Mouse (Mus musculus) A20 (cell line): Measurements from ENCODE around the gene Hist1h2ad.
"Not testable (repeated sequence)": the region's sequence is repeated elsewhere in the genome, so short reads cannot be mapped to it uniquely, and the experiment has no call there.

Experiments
- DNase-seq: peaks from one replicate; pipeline ENCODE4 v3.0.0-alpha.2; 2011; ENCODE audit warnings: low read depth, low spot score

The Hist1h2ad gene

GRCm38 (mm10) chr13:23573898-23574524 lies at the start of gene Hist1h2ad, which contains the start of gene Hist1h2bf:
Hist1h2ad (plus strand) TSS chr13:23574381.
Hist1h2bf (minus strand) TSS chr13:23574196.
- not testable (repeated sequence) for DNase-seq

GRCm38 (mm10) chr13:23524654-23525053 lies 49.5 kb upstream of the Hist1h2ad start:
- DNase-seq, result peak; percentile 88

- peak; percentile 88 for DNase-seq
Measured at GRCm38 (mm10) chr13:23525901-23526300, 48.3 kb upstream of the Hist1h2ad start.

GRCm38 (mm10) chr13:23526312-23526711 lies 47.9 kb upstream of the Hist1h2ad start:
- DNase-seq, result peak; percentile 92

- DNase-seq, result peak; percentile 14
Measured at GRCm38 (mm10) chr13:23529005-23529404, 45.2 kb upstream of the Hist1h2ad start.

GRCm38 (mm10) chr13:23529480-23530165 lies 44.6 kb upstream of the Hist1h2ad start:
- DNase-seq, result no peak

- peak; percentile 85 for DNase-seq
Measured at GRCm38 (mm10) chr13:23530181-23530900, 43.8 kb upstream of the Hist1h2ad start.

GRCm38 (mm10) chr13:23530901-23531875 lies 43.0 kb upstream of the Hist1h2ad start, which contains the start of gene Hist1h4h:
Hist1h4h (plus strand) TSS chr13:23531050.
- DNase-seq, result peak; percentile 97

GRCm38 (mm10) chr13:23532262-23533075 lies 41.7 kb upstream of the Hist1h2ad start:
- DNase-seq, result peak; percentile 74

- peak; percentile 94 for DNase-seq
Measured at GRCm38 (mm10) chr13:23533560-23534367, 40.4 kb upstream of the Hist1h2ad start, which contains the start of gene Hist1h2af. Hist1h2af (plus strand) TSS chr13:23533906.

GRCm38 (mm10) chr13:23534368-23535131 lies 39.6 kb upstream of the Hist1h2ad start:
- no peak for DNase-seq

GRCm38 (mm10) chr13:23535137-23536075 lies 38.8 kb upstream of the Hist1h2ad start, which contains the start of gene Hist1h3g:
Hist1h3g (plus strand) TSS chr13:23535422.
- peak; percentile 97 for DNase-seq

GRCm38 (mm10) chr13:23536076-23536822 lies 37.9 kb upstream of the Hist1h2ad start:
- peak; percentile 52 for DNase-seq

GRCm38 (mm10) chr13:23537006-23537710 lies 37.0 kb upstream of the Hist1h2ad start:
- peak; percentile 31 for DNase-seq

- DNase-seq, result peak; percentile 40
Measured at GRCm38 (mm10) chr13:23538249-23538648, 35.9 kb upstream of the Hist1h2ad start.

- DNase-seq, result not testable (repeated sequence)
Measured at GRCm38 (mm10) chr13:23539821-23540220, 34.4 kb upstream of the Hist1h2ad start.
